ENCODE assay signal across 27 mouse cellular contexts in genomic region chr16:38236936-38237585, GRCm38 (mm10). TPM values are rescaled to one million over a fixed set of nuclear protein-coding genes. Genes with fewer than 3 reads are reported as not detected.
A peak's percentile ranks its signal among the peaks of the same experiment; 100 is the strongest.
DNase-seq lines count a peak whose midpoint lies in the region; ATAC-seq and TF ChIP-seq lines count a peak whose summit lies in the region.
"Had no signal": no experiment of that assay in that cellular context is flagged by ENCODE, and none has a peak within 500 bp of the region (broad histone marks: within the 10 kb centered on the region; RNA-seq: fewer than 3 reads in every experiment).

No protein-coding gene starts in this region.

- no peak overlapping the region for H3K27ac ChIP-seq in forebrain, postnatal 0 days (ENCODE audit: low read depth, low read length)
- no peak overlapping the region for H3K27ac ChIP-seq in forebrain, embryonic 10.5 days
- no peak overlapping the region for H3K27ac ChIP-seq in lung, embryonic 14.5 days (ENCODE audit: low read depth)
- H3K27ac ChIP-seq in liver, embryonic 13.5 days, result no peak overlapping the region
- H3K27ac ChIP-seq in hindbrain, embryonic 10.5 days, result no peak overlapping the region
- no peak overlapping the region for H3K27ac ChIP-seq in hindbrain, embryonic 11.5 days (ENCODE audit: low read depth, low read length)
- H3K27ac ChIP-seq: heart, embryonic 15.5 days; hindbrain, embryonic 13.5 days had no signal

- 67% methylated on average over 4 of the region's 4 CpGs for WGBS in forebrain, postnatal 0 days
- WGBS in forebrain, embryonic 10.5 days, result 91% methylated on average over 4 of the region's 4 CpGs
- 37% methylated on average over 4 of the region's 4 CpGs for WGBS in lung, embryonic 14.5 days
- 29% methylated on average over 4 of the region's 4 CpGs for WGBS in liver, embryonic 13.5 days (ENCODE audit: insufficient replicate concordance)
- WGBS in hindbrain, embryonic 10.5 days, result 86% methylated on average over 4 of the region's 4 CpGs
- 91% methylated on average over 4 of the region's 4 CpGs for WGBS in hindbrain, embryonic 11.5 days

- no peak overlapping the region for H3K9ac ChIP-seq in forebrain, postnatal 0 days
- H3K9ac ChIP-seq in lung, embryonic 14.5 days, result no peak overlapping the region
- H3K9ac ChIP-seq in liver, embryonic 13.5 days, result no peak overlapping the region
- H3K9ac ChIP-seq in hindbrain, embryonic 11.5 days (ENCODE audit: low read depth, low read length), result no peak overlapping the region
- H3K9ac ChIP-seq: heart, embryonic 12.5 days; heart, embryonic 15.5 days; hindbrain, embryonic 13.5 days had no signal

- H3K27me3 ChIP-seq in forebrain, postnatal 0 days (ENCODE audit: insufficient read depth, low read length), result no peaks in the 10 kb centered on the region
- no peaks in the 10 kb centered on the region for H3K27me3 ChIP-seq in forebrain, embryonic 10.5 days (ENCODE audit: poor library complexity, severe bottlenecking)
- H3K27me3 ChIP-seq in lung, embryonic 14.5 days (ENCODE audit: insufficient read depth, low read length), result no peaks in the 10 kb centered on the region
- H3K27me3 ChIP-seq in liver, embryonic 13.5 days, result no peaks in the 10 kb centered on the region
- H3K27me3 ChIP-seq in hindbrain, embryonic 10.5 days (ENCODE audit: insufficient read depth, poor library complexity, severe bottlenecking), result no peaks in the 10 kb centered on the region
- no peaks in the 10 kb centered on the region for H3K27me3 ChIP-seq in hindbrain, embryonic 11.5 days (ENCODE audit: control insufficient read depth, insufficient read depth, low read length)
- H3K27me3 ChIP-seq: heart, embryonic 12.5 days; heart, embryonic 15.5 days; hindbrain, embryonic 13.5 days had no signal

- ATAC-seq in forebrain, postnatal 0 days, result peak; percentile 38; the same call in 1 of the 2 replicates
- ATAC-seq in lung, embryonic 14.5 days (ENCODE audit: insufficient read depth), result peak; percentile 85; the same call in 1 of the 2 replicates
- peak; percentile 58 for ATAC-seq in liver, embryonic 13.5 days (ENCODE audit: low read depth)
- ATAC-seq in hindbrain, embryonic 11.5 days (ENCODE audit: low FRiP score), result no peak
- ATAC-seq: forebrain, embryonic 14.5 days; hindbrain, embryonic 16.5 days had no signal

- no peaks in the 10 kb centered on the region for H3K4me1 ChIP-seq in forebrain, postnatal 0 days (ENCODE audit: insufficient read depth)
- H3K4me1 ChIP-seq in forebrain, embryonic 10.5 days, result no peaks in the 10 kb centered on the region
- no peaks in the 10 kb centered on the region for H3K4me1 ChIP-seq in lung, embryonic 14.5 days (ENCODE audit: insufficient read depth)
- peaks cover 5% of the 10 kb centered on the region for H3K4me1 ChIP-seq in liver, embryonic 13.5 days (replicated peaks)
- no peaks in the 10 kb centered on the region for H3K4me1 ChIP-seq in hindbrain, embryonic 10.5 days (replicated peaks)
- H3K4me1 ChIP-seq in hindbrain, embryonic 11.5 days (replicated peaks; ENCODE audit: control insufficient read depth, insufficient read depth, low read length), result no peaks in the 10 kb centered on the region
- H3K4me1 ChIP-seq: heart, embryonic 15.5 days; hindbrain, embryonic 13.5 days had no signal

- no peak overlapping the region for H3K4me3 ChIP-seq in forebrain, postnatal 0 days (ENCODE audit: low read depth, low read length)
- no peak overlapping the region for H3K4me3 ChIP-seq in forebrain, embryonic 10.5 days
- no peak overlapping the region for H3K4me3 ChIP-seq in lung, embryonic 14.5 days (ENCODE audit: low read depth, low read length)
- H3K4me3 ChIP-seq in liver, embryonic 13.5 days (replicated peaks), result no peak overlapping the region
- no peak overlapping the region for H3K4me3 ChIP-seq in hindbrain, embryonic 10.5 days
- H3K4me3 ChIP-seq in hindbrain, embryonic 11.5 days (ENCODE audit: low read depth, low read length), result no peak overlapping the region
- H3K4me3 ChIP-seq: heart, embryonic 12.5 days; heart, embryonic 15.5 days; hindbrain, embryonic 13.5 days had no signal

- TF ChIP-seq CTCF in forebrain, postnatal 0 days (IDR thresholded peaks at IDR 0.05; ENCODE audit: low read depth), result no peak
- TF ChIP-seq CTCF in lung, embryonic 14.5 days (IDR thresholded peaks at IDR 0.05; ENCODE audit: low read depth), result no peak

- H3K36me3 ChIP-seq in forebrain, postnatal 0 days (ENCODE audit: insufficient read depth), result peaks cover 5% of the 10 kb centered on the region
- peaks cover 50% of the 10 kb centered on the region for H3K36me3 ChIP-seq in forebrain, embryonic 10.5 days (replicated peaks)
- H3K36me3 ChIP-seq in lung, embryonic 14.5 days (ENCODE audit: insufficient read depth), result peaks cover 21% of the 10 kb centered on the region
- peaks cover 14% of the 10 kb centered on the region; the same call in 1 of the 2 replicates for H3K36me3 ChIP-seq in liver, embryonic 13.5 days
- peaks cover 53% of the 10 kb centered on the region for H3K36me3 ChIP-seq in hindbrain, embryonic 10.5 days
- H3K36me3 ChIP-seq in hindbrain, embryonic 11.5 days (ENCODE audit: control insufficient read depth, insufficient read depth, low read length), result peaks cover 5% of the 10 kb centered on the region; the same call in 1 of the 2 replicates

- no peak overlapping the region for H3K4me2 ChIP-seq in forebrain, postnatal 0 days (ENCODE audit: low read depth)
- no peak overlapping the region for H3K4me2 ChIP-seq in lung, embryonic 14.5 days
- H3K4me2 ChIP-seq in liver, embryonic 13.5 days, result no peak overlapping the region
- no peak overlapping the region for H3K4me2 ChIP-seq in hindbrain, embryonic 11.5 days (replicated peaks; ENCODE audit: low read depth, low read length)
- H3K4me2 ChIP-seq: heart, embryonic 12.5 days; heart, embryonic 15.5 days; hindbrain, embryonic 13.5 days had no signal

- no peak for DNase-seq in forebrain, postnatal 0 days
- DNase-seq in forebrain, embryonic 10.5 days (ENCODE audit: extremely low spot score, low spot score), result no peak
- DNase-seq in lung, embryonic 14.5 days, result peak; percentile 62
- DNase-seq in lung, postnatal 4 days, result no peak
- DNase-seq in liver, embryonic 13.5 days, result no peak
- DNase-seq in spleen, postnatal 36 days (ENCODE audit: low spot score in 2 of 2), result no peak
- DNase-seq in hindbrain, embryonic 10.5 days (ENCODE audit: low spot score), result no peak
- DNase-seq in hindbrain, embryonic 11.5 days (ENCODE audit: low spot score), result no peak
- DNase-seq: adrenal gland, adult 2 months; adrenal gland, postnatal 14 days; cerebellum, adult 18-20 months; cerebellum, adult 9-10 months; cerebellum, postnatal 14 days; gastrocnemius, postnatal 25 days; heart, adult 18-20 months; heart, postnatal 10 days; heart, postnatal 36 days had no signal

- no peaks in the 10 kb centered on the region for H3K9me3 ChIP-seq in forebrain, postnatal 0 days (ENCODE audit: low read length)
- H3K9me3 ChIP-seq in forebrain, embryonic 10.5 days, result no peaks in the 10 kb centered on the region
- H3K9me3 ChIP-seq in lung, embryonic 14.5 days (ENCODE audit: low read depth, low read length), result no peaks in the 10 kb centered on the region
- no peaks in the 10 kb centered on the region for H3K9me3 ChIP-seq in liver, embryonic 13.5 days (replicated peaks)
- H3K9me3 ChIP-seq in hindbrain, embryonic 10.5 days, result no peaks in the 10 kb centered on the region
- no peaks in the 10 kb centered on the region for H3K9me3 ChIP-seq in hindbrain, embryonic 11.5 days (ENCODE audit: control insufficient read depth, low read length)
- H3K9me3 ChIP-seq: heart, embryonic 12.5 days; heart, embryonic 15.5 days; hindbrain, embryonic 13.5 days had no signal

RNA-seq across cellular contexts. Expression of gene Nr1i2, which starts 57.6 kb away (rescaled TPM):
- total RNA-seq in forebrain, postnatal 0 days (2014; rRNA removed), result not detected in 2 replicates
- not detected in 2 replicates for polyA plus RNA-seq in forebrain, postnatal 0 days (2015; fragmentation: Nextera tagmentation; extraction: Ambion mirVana)
- polyA plus RNA-seq in forebrain, embryonic 10.5 days (2016; fragmentation: Nextera tagmentation; extraction: Ambion mirVana), result not detected in 2 replicates
- polyA plus RNA-seq in lung, embryonic 14.5 days (2014; fragmentation: Nextera tagmentation; extraction: Ambion mirVana), result not detected in 2 replicates
- polyA plus RNA-seq in liver, embryonic 13.5 days (2015; fragmentation: Nextera tagmentation; extraction: Ambion mirVana), result 2.6 and 2.8 TPM in 2 replicates
- not detected in 2 replicates for polyA plus RNA-seq in hindbrain, embryonic 10.5 days (2016; fragmentation: Nextera tagmentation; extraction: Ambion mirVana)
- polyA plus RNA-seq in hindbrain, embryonic 11.5 days (2014; fragmentation: Nextera tagmentation; extraction: Ambion mirVana), result 0.06 TPM in 1 of 2 replicates, not detected in the other
- total RNA-seq: gastrocnemius, adult 8-10 months; gastrocnemius, postnatal 25 days; heart, adult 18-20 months; heart, postnatal 10 days; heart, postnatal 36 days had no signal
- polyA plus RNA-seq: adrenal gland, adult 2 months; brain, embryonic 14.5 days; embryonic facial prominence, embryonic 11.5 days; embryonic facial prominence, embryonic 14.5 days; forebrain, embryonic 11.5 days; forebrain, embryonic 14.5 days; heart, embryonic 12.5 days; heart, embryonic 15.5 days; hindbrain, embryonic 13.5 days; hindbrain, embryonic 16.5 days had no signal
